Mouse (Mus musculus): ENCODE results near the gene Polr3e. TPM values are rescaled to one million over a fixed set of nuclear protein-coding genes. Genes with fewer than 3 reads are reported as not detected.
"Not testable (repeated sequence)": the region's sequence is repeated elsewhere in the genome, so short reads cannot be mapped to it uniquely, and the experiment has no call there.

Gene Polr3e
- total RNA-seq, 2 experiments from 2014 or later: 30.4 to 30.9 TPM

GRCm38 (mm10) chr7:120960601-120961000 is 43.1 kb downstream of the Polr3e start:
- no peak for DNase-seq (ENCODE audit: low spot score in 2 of 2)
- intact Hi-C loops (cut with DNase I): no loop called here

DNA sequence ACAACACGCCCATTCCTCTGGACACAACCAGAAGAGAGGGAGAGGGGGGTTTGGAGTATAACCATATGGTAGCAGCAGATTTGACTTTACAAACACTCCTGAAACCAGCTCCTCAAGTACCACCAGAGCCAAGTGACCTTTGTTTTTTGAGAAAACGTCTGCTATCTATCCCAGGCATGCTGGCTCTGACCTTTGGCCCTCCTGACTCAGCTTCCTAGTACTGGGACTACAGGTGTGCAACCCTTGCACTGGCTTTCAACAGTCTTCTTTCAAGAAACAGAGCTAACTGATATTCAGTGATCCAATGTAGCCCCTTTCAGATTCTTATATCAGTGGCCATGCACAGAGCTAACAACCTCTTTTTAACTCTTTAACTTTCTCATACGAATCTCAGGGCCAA is 44.3 kb downstream of the Polr3e start:
- no peak for DNase-seq (ENCODE audit: low spot score in 2 of 2)
- intact Hi-C loops (cut with DNase I): no loop called here

DNA sequence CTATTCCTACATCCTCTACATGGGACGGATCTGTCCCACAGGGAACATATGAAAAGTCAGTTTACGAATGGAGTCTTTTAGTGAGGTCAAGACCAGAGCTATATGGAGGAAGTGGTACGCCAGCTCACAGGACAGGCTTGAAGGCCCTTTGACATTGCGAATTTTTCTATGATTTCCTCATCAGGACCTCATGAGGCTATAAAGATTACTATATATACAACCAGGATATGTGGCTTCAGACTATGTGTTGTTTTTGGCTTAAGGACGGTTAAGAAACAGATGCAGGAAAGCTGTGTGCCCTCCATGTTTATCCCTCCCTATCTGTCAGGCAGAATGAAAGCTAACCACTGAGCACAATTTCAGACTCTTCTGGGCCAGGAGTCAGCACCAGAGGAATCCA is 45.6 kb downstream of the Polr3e start:
- no peak for DNase-seq (ENCODE audit: low spot score in 2 of 2)
- intact Hi-C loops (cut with DNase I): no loop called here

- intact Hi-C loops (cut with DNase I): no loop called here
- no peak for DNase-seq (ENCODE audit: low spot score in 2 of 2)
Observed at GRCm38 (mm10) chr7:120969221-120969620, 51.7 kb downstream of the Polr3e start.

DNA sequence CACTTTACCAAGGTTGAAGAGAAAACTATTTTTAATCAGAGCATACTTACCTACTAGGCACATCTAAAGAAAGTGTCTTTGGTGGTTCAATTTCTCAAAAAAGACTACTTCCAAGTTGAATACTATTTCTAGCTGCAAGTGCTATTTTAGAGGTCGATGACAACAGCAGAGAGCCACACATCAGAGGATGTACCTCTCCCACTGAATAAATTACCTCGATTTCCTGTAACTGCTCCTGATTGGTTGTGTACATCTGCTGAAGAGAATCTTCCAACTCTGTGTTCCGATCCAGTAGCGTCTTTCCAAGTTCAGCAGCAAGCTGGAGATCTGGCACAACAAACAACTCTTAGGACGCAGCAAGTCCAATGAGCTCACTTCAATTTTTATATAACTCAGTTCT is 52.6 kb downstream of the Polr3e start:
- intact Hi-C loops (cut with DNase I): no loop called here
- DNase-seq (ENCODE audit: low spot score in 2 of 2): no peak

DNA sequence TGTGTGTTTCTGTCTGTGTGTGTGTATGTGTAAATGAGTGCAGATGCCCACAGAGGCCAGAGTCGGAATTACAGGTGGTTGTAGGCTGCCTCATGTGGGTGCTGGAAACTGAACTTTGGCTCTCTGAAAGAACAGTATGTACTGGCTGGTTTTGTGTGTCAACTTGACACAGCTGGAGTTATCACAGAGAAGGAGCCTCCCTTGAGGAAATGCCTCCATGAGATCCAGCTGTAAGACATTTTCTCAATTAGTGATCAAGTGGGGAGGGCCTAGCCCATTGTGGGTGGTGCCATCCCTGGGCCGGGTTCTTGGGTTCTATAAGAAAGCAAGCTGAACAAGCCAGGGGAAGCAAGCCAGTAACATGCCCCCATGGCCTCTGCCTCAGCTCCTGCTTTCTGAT is 54.9 kb downstream of the Polr3e start:
- intact Hi-C loops (cut with DNase I): not testable (repeated sequence)

DNA sequence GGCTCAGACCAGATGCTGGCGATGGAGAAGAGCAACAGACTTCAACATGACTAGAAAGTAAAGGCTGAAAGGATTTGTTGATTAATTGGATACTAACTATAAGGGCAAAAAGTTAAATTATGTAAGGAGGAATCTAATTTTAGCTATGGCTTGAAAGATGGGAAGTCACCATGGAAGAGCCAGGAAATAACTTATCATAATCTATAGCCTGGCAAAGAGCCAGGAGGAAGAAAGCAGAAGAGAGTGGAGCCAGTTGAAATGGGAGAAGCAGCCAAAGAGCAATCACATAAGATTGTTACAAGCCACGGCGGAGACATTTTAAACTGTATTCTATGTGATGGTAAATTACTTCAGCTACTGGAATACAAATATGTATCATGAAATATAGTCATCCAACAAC is 56.5 kb downstream of the Polr3e start:
- no peak for DNase-seq (ENCODE audit: low spot score in 2 of 2)
- intact Hi-C loops (cut with DNase I): no loop called here

More for the DNA sequence above, 54.9 kb downstream of the Polr3e start:
- DNase-seq (ENCODE audit: low spot score in 2 of 2): not testable (repeated sequence)

GRCm38 (mm10) chr7:120977063-120977462 is 59.5 kb downstream of the Polr3e start:
- intact Hi-C loops (cut with DNase I): no loop called here
- DNase-seq (ENCODE audit: low spot score in 2 of 2): no peak

DNA sequence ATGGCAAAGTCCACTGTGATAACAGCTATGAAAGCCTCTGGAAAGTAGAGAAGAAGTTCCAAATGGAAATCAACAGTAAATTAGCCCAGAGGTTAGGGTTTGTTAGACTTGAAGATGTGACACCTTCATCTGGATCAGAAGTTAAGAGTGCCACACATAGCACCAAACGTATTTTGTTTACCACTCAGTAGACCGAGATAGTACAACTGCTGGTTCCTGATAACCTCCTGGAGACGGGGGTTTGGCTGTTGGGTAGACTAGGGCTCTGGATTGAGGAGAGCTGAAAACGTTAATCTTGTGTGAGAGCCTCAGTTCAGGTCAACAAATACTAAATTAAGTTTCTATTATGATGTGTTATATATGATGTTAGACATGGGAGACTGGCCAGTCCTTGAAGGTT is 62.5 kb downstream of the Polr3e start:
- DNase-seq (ENCODE audit: low spot score in 2 of 2): no peak
- intact Hi-C loops (cut with DNase I): loop anchor here (5.0 kb wide), 1 partner anchor 52 kb away; the partner anchor contains the start of gene Mettl9

DNA sequence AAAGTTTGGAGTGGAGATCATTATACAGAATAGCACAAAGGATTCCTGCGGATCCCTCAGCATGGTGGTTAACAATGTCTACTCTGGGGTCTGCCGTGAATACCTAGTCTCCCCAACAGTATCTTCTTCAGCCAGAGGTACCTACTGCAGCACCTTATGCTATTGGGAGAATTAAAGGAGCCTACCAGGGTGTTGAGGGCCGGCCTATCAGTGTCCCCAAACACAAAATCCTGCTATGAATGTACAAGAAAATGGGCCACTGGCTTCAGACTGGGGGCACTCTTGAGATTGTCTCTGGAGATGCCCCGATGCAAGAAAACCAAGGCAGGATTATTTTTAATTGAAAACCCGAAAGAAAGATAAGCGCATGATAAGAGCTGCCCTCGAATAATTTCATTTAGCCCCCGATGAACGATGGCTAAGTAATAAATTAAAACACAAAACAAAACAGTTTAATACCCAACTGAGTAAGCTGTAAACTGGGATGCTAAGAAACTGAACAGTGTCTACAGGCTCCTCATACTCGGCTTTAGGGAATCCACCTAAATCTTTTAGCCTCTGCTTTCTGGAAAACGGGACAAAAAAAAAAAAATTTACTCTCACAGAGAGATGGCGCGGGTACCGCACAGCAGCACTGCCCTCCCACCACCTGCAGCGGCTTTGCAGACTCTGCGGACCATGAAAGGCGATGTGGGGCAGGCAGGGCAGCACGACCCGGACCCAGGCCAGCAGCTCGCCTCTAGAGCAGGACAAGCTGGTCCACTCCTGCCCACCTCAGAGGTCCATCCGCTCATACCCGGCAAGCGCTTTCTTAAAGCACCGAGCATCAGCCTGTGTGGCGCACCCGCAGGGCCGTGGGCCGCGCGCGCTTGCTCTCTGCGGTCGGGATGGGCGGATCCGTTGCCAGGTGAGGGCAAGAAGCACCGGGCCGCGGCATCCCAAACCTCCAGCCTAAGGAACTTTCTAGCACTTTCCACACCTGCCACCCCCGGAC is 63.7 kb downstream of the Polr3e start:
- intact Hi-C loops (cut with DNase I): loop anchor here (5.0 kb wide), 1 partner anchor 51 kb away; the partner anchor contains the start of gene Mettl9
- DNase-seq (ENCODE audit: low spot score in 2 of 2): peak in 1 of 2 experiments; percentile 19

DNA sequence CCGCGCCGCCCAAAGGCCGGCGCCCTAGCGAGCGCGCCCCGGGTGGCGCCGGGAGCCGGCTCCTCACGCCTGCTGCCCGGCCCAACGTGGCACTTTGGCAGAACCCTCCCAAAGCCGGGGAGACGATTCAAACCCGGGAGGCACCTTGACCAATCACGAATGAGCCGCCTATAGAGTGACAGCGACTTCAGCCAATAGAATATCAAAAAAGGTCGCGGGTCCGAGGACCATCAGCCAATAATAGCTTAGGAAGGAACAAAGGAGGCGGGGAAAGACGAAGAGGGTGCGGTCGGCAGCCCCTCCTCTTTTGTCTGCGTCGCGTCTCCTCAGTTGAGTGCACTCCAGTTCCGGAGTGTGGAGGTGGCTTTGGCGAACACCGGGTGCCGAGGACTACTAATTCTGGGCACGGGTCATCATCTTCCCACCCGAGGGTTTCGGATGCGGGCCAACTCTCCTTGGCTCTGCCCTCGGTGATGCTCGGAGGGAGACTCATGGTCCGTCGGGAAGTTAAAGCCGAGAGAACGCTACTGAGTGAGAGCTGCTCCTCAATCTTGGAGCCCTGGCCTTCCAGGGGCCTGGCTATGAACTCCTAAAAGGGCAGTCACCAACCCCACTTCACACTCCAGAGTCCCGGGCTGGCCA is 64.8 kb downstream of the Polr3e start, which contains the start of the genes Cdr2 and Mfsd13b:
Gene Cdr2 (minus strand): TSS at position 113 of the 642 bp plus-strand sequence.
Gene Mfsd13b (plus strand): TSS at position 310 of the 642 bp plus-strand sequence.
- intact Hi-C loops (cut with DNase I): loop anchor here (5.0 kb wide), 1 partner anchor 50 kb away; the partner anchor contains the start of gene Mettl9
- peak; percentile 96 to 98 for DNase-seq (ENCODE audit: low spot score in 2 of 2)

DNA sequence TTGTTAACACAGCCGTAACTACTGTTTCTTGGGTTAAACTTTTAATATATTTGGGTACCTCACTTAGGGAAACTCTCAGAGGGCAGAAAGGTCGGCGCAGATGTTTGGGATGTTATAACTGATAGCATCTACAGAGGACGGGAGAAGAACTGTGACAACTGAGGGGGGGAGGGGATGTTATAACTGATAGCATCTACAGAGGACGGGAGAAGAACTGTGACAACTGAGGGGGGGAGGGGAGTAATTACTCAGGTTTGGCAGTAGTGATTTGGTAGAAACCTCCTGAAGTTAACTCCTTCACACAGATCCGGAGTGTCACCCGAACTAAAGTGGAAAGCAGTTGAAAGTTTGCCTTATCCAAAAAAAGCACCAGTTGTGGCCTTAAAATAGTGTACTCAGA is 65.4 kb downstream of the Polr3e start:
- intact Hi-C loops (cut with DNase I): loop anchor here (5.0 kb wide), 1 partner anchor 49 kb away; the partner anchor contains the start of gene Mettl9

DNA sequence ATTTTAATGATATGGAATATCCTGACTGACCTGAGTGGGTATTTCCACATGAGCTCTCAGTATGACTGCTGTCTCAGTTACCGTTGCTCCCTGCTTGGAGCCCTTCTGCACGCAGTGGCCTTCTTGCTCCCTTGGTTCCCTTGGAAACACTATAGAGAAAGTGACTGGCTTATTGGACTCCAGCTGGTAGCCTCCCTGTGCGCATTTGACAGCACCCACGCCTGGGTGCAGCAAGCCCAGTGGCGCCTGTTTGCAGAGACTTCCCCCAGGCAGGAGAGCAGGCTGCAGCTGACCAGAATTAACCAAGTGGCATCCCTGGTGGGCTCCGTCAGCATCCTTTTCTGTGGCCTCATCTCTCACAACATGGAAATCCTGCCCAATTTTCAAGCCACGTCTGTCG is 73.6 kb downstream of the Polr3e start:
- intact Hi-C loops (cut with DNase I): no loop called here
- no peak for DNase-seq (ENCODE audit: low spot score in 2 of 2)

More for the DNA sequence above, 65.4 kb downstream of the Polr3e start:
- DNase-seq (ENCODE audit: low spot score in 2 of 2): no peak

Other genes with a start within 250 kb of the Polr3e start
- gene Pdzd9, start 247.4 kb upstream of the Polr3e start, total RNA-seq (2021): under 1 TPM in 1 of 2 experiments, not detected in 1; 0.29 TPM
- 10 to 100 TPM; 65.4 to 67.4 TPM for gene Mosmo, start 240.1 kb upstream of the Polr3e start, total RNA-seq (2021)
- 10 to 100 TPM; 14.1 to 20.5 TPM for gene Vwa3a, start 178.4 kb upstream of the Polr3e start, total RNA-seq (2021)
- gene Gm5737, start 105.4 kb upstream of the Polr3e start, total RNA-seq (2021): under 1 TPM in 1 of 2 experiments, not detected in 1; 0.25 TPM
- 10 to 100 TPM; 31.6 to 42.9 TPM for gene Eef2k, start 74.9 kb upstream of the Polr3e start, total RNA-seq (2021)
- gene Cdr2, start 64.6 kb downstream of the Polr3e start, total RNA-seq (2021): 1 to 10 TPM; 4.6 to 4.7 TPM
- gene Mfsd13b, start 64.8 kb downstream of the Polr3e start, total RNA-seq (2021): under 1 TPM in 1 of 2 experiments, not detected in 1; 0.32 TPM
- 10 to 100 TPM; 74.0 to 75.4 TPM for gene Mettl9, start 116.7 kb downstream of the Polr3e start, total RNA-seq (2021)
- gene Igsf6, start 156.8 kb downstream of the Polr3e start, total RNA-seq (2021): under 1 TPM in 1 of 2 experiments, not detected in 1; 0.37 TPM
- under 1 TPM; 0.24 to 0.32 TPM for gene Otoa, start 163.9 kb downstream of the Polr3e start, total RNA-seq (2021)

Measured in left cerebral cortex, postnatal 14 days (tissue).